Mouse (Mus musculus) cerebellum, postnatal 25 days (tissue): ENCODE data around the gene Npc2.
A peak's percentile ranks its signal among the peaks of the same experiment; 100 is the strongest.

Experiments
- DNase-seq, 2 experiments: peaks; one replicate each; pipeline ENCODE4 v3.0.0; 2021; ENCODE audit warnings: mixed read lengths in 2 of 2

Npc2 gene

DNA sequence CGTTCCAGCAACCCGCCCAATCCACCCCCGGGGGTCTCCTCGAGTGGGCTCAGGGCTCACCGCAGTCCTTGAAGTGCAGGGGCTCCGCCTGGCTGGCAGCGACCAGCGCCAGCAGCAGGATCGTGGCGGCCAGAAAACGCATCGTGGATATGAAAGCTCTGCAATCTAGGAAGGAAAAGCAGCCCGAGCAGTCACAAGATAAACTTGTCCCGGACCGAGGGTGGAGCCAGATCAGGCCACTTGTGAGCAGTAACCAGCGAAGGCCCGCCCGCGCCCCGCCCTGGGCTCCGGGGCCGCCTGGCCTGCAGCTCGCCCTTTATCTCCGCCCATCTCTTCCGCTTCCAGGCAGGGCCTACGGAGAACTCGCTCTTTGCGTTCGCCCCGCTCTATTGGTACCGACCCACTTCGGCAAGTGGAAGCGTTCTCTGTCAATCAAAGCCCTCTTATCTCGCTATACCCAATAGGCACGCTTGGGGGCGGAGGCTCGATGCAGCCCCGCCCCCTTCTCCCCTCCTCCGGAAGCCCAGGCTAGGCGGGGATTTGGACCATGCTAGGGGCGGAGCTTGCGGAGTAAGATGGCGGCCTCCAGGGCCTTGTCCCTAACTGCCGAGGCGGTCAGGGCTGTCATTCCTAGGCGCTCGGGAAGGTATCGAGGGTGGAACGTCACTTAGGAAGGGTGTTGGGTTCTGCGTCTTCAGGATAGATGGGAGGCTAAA lies at the start of gene Npc2, which contains the start of gene Isca2:
Npc2 (minus strand) TSS at position 427 of the 716 bp plus-strand sequence.
Isca2 (plus strand) TSS at position 526 of the 716 bp plus-strand sequence.
- DNase-seq: peak; percentile 94 to 97

DNA sequence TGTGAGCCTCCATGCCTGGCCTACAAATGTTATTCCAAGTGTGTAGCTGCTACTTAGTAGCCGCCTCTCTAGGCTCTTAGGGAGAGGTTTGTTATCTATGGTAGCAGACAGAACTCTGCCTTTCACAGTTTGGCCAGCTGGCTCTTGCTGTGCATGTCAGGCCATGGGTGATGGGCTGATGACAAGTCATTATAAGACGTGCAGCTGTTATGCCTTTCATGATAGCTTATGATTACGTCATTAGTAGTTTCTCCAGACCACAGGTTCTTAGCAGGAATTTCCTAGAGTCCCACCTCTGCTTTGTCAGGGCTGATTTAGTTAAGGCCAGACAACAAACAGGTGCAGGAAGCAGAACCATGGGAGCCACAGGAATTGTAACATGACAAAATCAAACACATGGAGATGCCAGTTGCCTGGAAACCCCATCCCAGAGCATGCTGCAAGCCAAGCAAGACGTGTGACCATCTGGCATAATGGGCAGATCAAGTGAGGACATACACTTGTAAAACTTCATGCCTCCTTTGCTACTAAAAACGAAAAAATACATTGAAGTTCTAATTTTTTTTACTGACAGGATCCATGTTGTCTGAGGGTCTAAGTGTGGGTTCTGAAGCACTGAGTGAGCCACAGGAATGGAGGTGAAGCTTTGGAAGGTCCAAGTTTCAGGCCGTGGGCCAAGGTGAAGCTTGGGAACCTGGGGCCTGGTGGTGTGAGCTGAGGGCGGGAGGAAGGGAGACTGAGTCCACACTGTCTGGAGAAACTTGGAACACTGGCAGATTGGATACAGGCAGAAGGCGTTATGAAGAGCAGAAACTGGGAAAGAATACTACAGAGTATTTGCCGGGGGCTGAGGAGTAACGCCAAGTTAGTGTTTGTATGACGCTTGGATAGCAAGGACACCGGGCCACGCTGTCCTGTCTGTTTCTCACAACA lies 46.5 kb upstream of the Npc2 start:
- DNase-seq: peak; percentile 51 to 60

DNA sequence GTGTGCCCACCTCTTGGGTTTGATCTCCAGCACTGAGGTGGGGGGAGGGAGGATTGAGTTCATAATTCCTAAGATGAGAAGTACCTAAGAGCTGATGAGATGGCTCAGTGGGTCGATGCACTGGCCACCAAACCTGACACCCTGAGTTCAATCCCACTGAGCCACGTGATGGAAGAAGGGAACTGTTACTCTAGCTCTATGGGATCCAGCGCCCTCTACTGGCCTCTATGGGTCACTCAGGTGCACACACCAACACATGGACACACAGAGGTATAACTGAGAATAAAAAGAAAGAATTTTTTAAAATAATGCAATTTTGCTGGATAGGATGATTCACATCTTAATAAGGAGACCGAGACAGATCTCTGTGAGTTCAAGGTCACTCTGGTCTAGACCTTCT lies 45.5 kb upstream of the Npc2 start:
- no peak for DNase-seq

DNA sequence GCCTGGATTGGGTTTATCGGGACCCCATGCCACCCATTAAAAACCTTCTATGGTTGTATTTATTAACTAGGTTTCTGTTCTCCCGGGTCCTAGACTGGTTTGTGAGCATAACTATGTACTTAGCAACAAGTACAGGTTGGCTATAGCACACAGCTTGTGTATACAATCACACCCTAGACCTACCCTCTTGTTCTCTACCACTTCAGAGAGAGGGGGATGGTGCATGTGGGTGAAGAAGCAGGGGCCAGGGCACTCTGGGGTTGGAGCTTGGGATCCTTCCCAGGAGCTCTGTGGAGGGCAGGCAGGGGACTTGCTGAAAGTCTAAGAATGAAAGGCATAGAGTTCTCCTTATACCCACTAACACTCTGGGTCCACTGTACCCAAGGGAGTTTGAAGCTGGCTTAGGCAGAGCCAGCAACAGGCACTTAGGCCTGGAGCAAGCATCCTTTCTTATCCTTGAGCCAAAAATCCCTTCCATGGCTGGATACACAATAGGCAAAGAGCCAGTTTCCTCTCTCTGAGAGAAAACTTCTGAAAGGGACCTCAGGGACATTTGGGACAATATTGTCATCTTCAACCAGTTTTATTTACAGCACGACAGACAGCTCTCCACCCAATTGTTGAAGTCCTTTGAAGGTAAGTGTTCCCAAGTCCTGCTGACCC lies 41.8 kb upstream of the Npc2 start:
- no peak for DNase-seq

DNA sequence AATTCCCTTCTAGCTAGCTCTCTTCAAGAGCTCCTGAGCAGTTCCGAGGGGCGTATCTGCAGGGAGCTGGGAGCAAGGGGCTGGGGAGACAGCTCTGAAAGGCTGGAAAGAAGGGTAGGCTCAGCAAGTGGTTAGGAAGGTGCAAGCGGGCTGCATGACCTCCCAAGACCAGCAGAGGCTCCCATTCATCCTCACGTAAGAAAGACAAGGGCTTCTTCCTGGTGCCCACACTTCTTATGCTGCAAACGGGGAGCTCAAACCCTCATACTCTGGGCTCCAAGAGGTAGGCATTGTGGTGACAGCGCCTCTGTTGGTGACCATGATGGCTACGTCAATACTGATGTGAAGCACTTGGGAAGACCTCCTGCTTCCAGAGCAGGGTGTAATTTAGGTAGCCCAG lies 40.8 kb upstream of the Npc2 start:
- DNase-seq: peak in 1 of 2 experiments; percentile 47

DNA sequence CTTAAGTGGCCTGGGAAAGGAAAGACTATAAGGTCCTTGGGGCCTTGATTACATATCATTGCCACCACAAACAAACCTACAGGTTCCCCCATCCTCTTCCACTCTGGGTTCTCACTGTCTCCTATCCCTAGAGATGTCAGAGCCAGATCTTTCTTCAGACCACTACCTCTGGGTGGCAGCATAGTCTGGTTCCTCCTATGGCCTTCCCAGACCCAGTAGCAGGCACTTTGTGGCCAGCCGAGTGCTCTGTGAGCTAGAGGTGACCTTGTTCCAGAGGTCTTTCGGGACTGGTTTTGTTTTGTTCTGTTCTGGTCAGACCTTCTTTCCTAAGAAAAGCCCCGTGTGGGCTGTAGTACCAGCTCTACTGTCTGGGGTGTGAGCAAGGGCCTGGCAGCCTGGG lies 39.1 kb upstream of the Npc2 start:
- peak; percentile 40 to 65 for DNase-seq

DNA sequence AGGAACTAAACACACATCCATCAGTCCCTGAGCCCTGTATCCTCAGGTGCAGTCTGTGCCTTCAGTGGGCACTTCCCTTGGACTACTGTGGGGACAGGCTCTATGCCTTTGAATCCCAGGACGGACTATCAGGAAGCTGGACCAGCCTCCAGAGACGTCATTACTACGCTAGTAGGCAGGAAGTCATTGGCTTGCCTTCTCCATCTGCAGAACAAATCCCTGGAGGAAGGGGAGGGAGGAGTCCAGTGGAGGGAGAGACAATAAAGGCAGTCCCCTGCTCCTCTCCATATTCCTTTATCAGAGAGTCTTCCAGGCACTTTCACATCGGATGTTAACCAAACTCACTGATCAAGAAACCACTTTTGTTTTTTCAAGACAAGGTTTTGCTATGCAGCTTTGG lies 38.6 kb upstream of the Npc2 start:
- no peak for DNase-seq

DNA sequence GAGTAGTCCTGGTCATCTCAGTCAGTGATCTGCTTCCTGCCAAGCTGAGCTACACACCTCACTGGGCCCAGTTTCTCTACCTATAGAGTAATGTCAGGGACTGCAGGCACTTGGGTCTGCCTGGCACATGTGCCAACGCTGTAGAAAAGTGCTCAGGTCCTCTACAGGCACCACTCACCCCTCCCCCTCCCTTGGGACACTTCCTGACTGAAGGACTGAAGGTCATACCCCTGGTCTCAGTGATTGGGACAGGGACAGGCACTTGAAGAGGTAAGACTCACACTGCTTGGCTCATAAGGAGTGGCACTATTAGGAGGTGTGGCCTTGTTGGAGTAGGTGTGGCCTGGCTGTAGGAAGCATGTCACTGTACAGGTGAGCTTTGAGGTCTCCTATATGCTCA lies 37.9 kb upstream of the Npc2 start:
- DNase-seq: no peak

DNA sequence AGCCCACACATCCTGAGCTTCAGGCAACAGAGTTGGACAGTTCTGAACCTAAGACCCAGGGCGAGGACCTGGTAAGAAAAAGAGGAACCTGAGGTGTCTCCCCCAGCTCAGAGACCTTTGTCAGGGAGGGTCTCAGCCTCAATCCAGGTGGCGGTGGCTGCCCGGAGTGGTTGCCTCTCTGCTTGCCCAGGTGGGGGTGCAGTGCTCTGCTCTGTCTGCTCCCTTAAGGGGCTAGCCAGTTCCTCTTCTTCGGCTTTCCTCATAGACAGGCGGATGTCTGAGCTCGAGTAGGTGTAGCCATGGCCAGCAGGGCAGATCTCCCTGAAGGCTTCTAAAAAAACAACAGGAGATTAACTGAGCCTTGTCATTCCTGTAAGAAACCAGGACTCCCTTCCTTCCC lies 36.1 kb upstream of the Npc2 start:
- no peak for DNase-seq

DNA sequence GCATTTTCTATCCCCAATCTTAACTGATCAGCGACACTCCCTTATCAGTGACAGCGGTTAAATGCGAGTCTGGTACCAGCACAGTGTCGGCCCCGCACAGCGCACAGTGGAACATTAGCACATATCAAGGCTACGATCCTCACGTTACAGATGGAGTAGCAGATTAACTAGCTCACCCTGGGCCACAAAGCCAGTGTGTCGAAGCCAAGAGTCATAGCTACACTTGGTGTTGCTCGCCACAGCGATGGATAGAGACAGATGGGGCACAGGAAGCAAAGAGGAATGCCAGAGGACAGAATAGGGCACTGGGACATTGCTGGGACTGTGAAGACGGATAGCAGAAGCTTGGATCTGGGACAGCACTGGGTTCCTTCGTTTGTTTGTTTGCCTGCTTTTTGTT lies 34.4 kb upstream of the Npc2 start:
- DNase-seq: peak; percentile 71 to 75

DNA sequence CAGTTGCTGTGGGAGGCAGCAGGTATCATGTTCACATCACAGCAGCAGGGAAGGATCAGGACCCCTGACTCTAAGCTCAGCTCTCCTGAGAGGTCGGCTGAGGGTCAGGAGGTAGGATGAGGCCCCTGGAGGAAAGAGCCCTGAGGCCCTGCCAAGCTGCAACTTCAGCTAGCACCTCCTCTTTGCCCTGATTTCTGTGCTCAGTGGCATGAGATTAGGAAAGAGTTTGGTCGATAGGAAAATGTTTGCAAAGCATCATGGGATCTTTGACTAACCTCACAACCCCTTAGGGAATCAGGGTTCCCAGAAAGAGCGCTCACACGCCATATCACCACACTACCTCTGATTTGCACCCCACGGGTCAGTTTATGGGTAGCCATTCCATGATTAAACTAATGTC lies 33.8 kb upstream of the Npc2 start:
- DNase-seq: no peak

DNA sequence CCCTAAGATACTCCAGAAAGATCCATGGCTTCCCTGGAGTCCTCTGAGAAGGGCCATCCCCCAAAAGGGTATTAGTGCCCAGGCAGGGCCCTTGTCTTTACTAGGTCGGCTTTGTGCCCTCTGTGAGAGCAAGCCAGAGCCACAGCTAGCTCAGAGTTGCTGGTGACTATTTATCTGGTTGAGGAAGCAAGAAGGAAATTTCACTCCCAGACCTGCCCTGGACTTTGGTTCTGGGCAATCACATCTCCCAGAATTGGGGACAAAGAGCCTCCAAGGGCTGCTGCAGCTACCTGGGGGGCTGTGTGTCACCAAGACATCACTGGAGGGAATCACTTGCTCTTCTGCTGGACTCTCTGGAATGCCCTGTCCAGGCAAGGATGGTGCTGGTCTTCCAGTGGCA lies 33.1 kb upstream of the Npc2 start:
- DNase-seq: no peak

DNA sequence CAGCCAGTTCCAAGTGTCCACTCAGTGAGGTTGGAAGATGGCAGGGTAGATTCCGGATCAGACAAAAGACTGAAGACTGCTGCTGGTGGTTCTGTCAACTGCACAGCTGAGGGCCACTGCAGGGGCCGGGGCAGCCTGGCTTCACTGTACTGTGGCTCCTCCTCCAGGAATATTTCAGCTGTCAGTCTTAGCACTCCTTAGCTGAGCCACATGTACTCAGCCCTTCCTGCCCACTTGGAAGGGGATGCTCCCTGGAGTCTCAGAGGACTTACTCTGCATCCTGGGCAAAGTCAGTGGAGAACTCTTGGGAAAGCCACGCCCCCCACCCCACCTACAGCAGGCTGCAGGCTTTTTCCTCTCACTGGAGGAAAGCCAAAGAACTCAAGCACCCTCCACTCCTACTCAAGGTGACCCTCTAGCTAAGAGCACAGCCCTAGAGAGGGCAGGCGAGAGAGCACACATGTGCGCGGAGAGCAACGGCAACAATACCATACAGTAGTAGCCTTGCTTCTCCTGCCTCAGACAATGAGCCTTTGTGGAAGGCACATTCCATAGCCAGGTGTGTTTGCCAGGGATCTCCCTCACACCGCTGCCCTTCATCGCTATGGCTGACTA lies 32.4 kb upstream of the Npc2 start:
- no peak for DNase-seq

DNA sequence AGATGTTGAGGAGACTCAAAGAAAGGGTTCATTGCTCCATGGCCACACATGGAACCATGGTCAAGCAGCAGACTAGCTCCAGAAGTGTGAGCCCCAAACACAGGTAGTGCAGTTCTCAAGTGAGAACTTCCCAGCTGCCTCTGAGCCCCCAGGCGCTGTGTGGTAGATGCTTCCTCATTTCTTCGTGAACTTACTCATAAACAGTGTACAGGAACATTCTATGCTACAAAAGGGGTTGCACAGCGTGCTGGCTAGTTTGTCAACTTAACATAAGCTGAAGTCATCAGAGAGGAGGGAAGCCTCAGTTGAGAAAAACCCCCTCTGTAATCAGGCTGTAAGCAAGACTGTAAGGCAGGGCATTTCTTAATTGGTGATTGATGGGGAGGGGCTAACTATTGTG lies 29.7 kb upstream of the Npc2 start:
- DNase-seq: no peak

DNA sequence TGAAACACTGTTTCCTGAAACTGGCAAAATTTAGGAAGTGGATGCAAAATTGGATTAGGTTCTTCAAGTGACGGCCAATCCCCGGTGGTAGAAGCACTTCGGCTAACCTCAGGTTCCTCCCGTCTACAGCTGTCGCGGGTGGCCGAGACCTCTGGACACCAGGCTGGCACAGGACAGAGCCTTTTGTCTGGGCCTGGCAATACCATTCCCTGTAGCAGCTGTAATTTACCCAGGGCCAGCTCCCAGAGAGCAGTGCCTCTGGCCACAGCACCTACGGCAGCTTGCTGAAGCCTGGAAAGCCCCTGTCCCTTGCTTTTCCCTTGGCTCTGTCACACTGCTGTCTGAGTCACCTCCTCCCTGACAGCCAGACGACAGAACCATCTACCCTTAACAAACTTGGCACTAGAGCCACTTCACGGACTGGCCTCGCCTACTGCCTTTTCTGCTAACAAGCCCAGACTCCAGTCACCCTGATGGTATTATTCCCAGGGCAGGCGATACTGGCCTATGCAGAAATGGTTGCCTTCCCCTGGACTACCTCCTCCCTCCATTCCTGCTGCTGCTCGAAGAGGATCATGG lies 28.7 kb upstream of the Npc2 start:
- DNase-seq: no peak

DNA sequence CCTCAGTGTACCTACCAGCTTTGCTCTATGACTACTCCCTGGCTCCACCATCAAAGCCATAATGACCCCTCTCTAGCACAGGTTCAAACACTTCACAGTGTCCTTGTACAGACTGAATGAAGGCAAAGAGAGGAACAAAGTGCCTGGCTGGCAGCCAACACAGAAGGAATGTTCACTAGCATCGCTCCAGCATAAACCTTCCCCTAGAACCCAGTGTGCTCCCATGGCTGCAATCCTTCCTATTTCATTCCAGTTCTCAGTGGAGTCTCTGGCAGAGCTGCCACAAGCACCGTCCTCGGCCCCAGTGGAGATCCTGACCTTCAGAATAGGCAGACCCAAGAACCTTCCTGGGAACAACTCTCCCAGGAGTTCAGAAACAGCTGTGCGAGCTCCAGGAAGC lies 27.5 kb upstream of the Npc2 start:
- DNase-seq: no peak

DNA sequence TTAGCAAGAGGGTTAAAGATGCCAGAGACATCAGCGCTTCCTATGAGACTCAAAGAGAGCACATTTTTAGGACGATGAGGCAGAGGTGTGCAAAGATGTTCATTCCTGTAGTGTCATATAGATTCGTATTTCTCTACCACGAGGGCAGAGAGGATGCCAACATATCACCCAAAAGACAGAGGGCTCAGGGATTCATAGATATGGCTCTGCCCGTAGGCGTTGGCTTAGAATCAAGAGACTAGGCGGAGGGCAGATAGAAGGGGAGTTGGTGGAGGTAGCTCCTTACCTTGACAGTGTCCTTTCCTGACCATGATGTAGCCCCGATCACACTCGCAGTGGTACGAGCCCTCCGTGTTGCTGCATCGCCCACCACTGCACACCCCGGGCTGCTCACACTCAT lies 26.1 kb upstream of the Npc2 start:
- DNase-seq: no peak

DNA sequence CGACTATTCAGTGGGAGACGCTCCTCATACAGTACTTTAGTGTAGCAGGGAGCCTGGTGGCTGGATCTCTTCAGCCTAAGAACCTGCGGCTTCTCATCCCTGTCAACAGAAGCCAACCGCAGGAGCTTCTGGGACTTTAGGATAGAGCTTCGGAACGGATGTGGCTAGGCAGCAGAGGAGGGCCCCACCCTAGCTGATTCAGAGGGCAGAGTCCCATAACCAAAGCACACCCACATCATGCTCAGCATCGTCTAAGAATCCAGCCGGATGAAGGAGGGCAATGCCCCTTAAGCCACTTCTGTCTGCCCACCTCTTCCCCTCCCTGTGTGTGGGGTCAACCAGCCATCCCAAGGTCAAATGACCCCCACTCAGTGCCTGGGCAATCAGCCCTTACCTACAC lies 21.7 kb upstream of the Npc2 start:
- no peak for DNase-seq

DNA sequence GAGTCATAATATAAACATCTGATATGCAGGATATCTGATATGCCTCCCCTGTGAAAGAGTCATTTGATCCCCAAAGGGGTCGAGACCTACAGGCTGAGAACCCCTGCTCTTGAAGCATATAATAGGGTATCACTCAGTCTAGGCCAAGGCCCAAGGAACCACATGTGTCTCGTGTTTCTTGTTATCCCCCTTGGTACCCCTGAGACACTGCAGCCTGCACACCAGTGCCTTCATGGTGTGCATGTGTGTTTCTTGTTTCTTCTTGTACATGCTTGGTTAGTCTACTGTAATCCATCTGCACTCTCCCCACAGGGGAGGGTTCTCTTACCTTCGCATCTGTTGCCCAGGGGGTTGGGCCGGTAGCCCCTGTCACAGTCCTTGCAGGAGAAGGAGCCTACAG lies 19.7 kb upstream of the Npc2 start:
- no peak for DNase-seq

DNA sequence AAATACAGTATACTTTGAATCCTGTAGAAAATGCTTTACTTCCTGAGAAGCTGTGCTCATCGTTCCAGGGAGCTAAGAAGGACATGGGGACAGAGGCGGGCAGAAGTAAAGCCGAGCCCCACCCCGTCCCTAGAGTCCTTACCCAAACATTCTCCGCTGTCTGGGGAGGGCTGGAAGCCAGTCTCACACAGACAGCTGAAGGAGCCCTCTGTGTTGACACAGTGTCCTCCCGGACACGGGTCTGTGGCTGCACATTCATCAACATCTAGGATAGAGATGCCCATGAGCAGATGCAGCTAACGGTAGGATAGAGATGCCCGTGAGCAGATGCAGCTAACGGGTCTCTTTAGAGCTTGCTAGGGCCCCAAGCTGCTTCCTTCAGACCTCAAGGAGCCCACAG lies 17.9 kb upstream of the Npc2 start:
- no peak for DNase-seq

DNA sequence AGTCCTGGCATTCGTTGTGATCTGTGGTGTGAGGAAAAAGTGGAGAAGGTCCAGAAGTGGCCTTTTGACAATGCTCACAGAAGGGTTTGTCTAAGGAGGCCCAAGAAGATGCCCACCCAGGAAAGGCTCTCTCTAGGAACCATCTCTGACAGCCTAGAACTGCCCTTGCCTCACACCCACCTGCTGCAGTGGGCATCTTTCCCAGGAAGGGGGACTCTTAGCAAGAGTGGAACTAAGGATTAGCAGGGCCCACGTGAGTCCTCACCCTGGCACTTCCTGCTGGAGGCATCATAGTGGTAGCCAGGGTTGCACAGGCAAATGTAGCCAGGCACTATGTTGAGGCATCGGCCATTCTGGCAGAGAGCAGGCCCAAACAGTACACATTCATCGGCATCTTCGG lies 13.1 kb upstream of the Npc2 start:
- no peak for DNase-seq

DNA sequence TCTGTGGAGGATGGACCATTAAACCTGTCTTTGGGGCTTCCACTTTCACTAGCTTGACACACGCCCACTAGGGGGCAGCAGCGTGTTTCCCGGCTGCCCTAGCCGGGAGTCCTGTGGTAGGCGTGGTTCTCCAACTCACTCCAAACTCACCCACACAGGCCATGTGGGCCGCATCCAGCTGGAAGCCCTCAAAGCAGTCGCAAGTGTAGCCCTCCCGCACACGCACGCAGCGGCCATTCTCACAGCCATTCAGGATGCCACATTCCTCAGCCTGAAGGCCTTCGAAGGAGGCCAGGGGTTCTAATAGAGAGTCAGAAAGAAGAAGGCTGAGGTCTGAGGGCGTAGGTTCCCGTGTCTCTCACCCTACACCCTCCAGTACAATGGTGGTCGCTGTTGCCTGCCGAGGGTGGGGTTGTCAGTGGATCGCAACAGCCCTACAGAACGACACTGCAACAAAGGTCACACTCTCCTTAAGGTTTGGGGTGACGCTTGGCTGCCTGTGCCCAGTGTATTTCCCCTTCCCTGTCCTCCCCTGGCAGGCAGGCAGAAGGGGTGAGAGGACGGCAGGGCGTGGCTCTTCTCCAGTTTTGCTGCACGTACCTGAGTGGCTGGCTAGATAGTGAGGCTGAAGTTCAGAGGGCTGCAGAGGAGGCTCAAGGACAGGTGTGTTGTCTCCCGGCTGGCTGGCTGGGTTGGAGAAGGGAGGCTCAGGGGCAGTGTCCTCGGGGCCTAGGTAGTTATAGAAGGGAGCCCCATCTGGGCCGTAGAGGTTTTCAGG lies 11.8 kb upstream of the Npc2 start:
- DNase-seq: peak; percentile 92 to 95
